Mouse (Mus musculus): ENCODE data around the gene Copb2. TPM values are rescaled to one million over a fixed set of nuclear protein-coding genes. Genes with fewer than 3 reads are reported as not detected.

The Copb2 gene
- polyA plus RNA-seq, 1 experiment from 2014 or later = 112 TPM

Other genes with a start within 250 kb of the Copb2 start
- 67.5 and 74.8 TPM in 2 replicates for gene Rbp1, start 140.8 kb upstream of the Copb2 start, polyA plus RNA-seq (2015; fragmentation: Nextera tagmentation; extraction: Ambion mirVana)
- gene Rbp2, start 77.6 kb upstream of the Copb2 start, polyA plus RNA-seq (2015; fragmentation: Nextera tagmentation; extraction: Ambion mirVana) = 1.4 and 1.8 TPM in 2 replicates
- 55.3 and 58.2 TPM in 2 replicates for gene Mrps22, start 37.9 kb downstream of the Copb2 start, polyA plus RNA-seq (2015; fragmentation: Nextera tagmentation; extraction: Ambion mirVana)